Mouse (Mus musculus) thymus, postnatal 0 days (tissue): ENCODE results near the gene Prmt1. TPM values are rescaled to one million over a fixed set of nuclear protein-coding genes. Genes with fewer than 3 reads are reported as not detected.

Experiments
- DNase-seq: peaks from one replicate; pipeline ENCODE4 v3.0.0-alpha.2; 2015; ENCODE audit warnings: low spot score
- polyA plus RNA-seq: library from polyadenylated mRNA; unstranded; fragments of >200 nt; fragmentation: Nextera tagmentation; extraction: Ambion mirVana; gene quantifications from 2 replicates; pipeline ENCODE4 v1.2.1, GENCODE M21; 2015

The Prmt1 gene
- polyA plus RNA-seq, 1 experiment from 2014 or later = 365 TPM

GRCm38 (mm10) chr7:44983944-44984832, 2.2 kb downstream of the Prmt1 start:
- no peak for DNase-seq

- peak; percentile 81 for DNase-seq
Measured at GRCm38 (mm10) chr7:44983085-44983484, 3.3 kb downstream of the Prmt1 start.

GRCm38 (mm10) chr7:44981539-44981938, 4.8 kb downstream of the Prmt1 start:
- DNase-seq = no peak

GRCm38 (mm10) chr7:44978300-44978699, 8.1 kb downstream of the Prmt1 start:
- DNase-seq = no peak

GRCm38 (mm10) chr7:44975117-44975419, 11.3 kb downstream of the Prmt1 start:
- DNase-seq = no peak

- DNase-seq = no peak
Measured at GRCm38 (mm10) chr7:44974383-44975116, 11.8 kb downstream of the Prmt1 start, which contains the start of gene Cpt1c. Gene Cpt1c (minus strand): TSS chr7:44974851.

- no peak for DNase-seq
Measured at GRCm38 (mm10) chr7:44973415-44974130, 12.8 kb downstream of the Prmt1 start.

GRCm38 (mm10) chr7:44971142-44971541, 15.2 kb downstream of the Prmt1 start:
- DNase-seq = no peak

- peak; percentile 84 for DNase-seq
Measured at GRCm38 (mm10) chr7:44970231-44970691, 16.1 kb downstream of the Prmt1 start.

- DNase-seq = no peak
Measured at GRCm38 (mm10) chr7:44966638-44967037, 19.7 kb downstream of the Prmt1 start.

GRCm38 (mm10) chr7:44965975-44966374, 20.4 kb downstream of the Prmt1 start:
- DNase-seq = no peak

- no peak for DNase-seq
Measured at GRCm38 (mm10) chr7:44964990-44965389, 21.4 kb downstream of the Prmt1 start.

GRCm38 (mm10) chr7:44962831-44963230, 23.5 kb downstream of the Prmt1 start:
- DNase-seq = no peak

GRCm38 (mm10) chr7:44962337-44962736, 24.0 kb downstream of the Prmt1 start:
- no peak for DNase-seq

- DNase-seq = no peak
Measured at GRCm38 (mm10) chr7:44960512-44960910, 25.9 kb downstream of the Prmt1 start.

GRCm38 (mm10) chr7:44959874-44960511, 26.4 kb downstream of the Prmt1 start:
- no peak for DNase-seq

- no peak for DNase-seq
Measured at GRCm38 (mm10) chr7:44959281-44959680, 27.1 kb downstream of the Prmt1 start.

- DNase-seq = peak; percentile 45
Measured at GRCm38 (mm10) chr7:44958208-44958607, 28.2 kb downstream of the Prmt1 start.

- DNase-seq = no peak
Measured at GRCm38 (mm10) chr7:44957183-44957835, 29.1 kb downstream of the Prmt1 start.

GRCm38 (mm10) chr7:44956266-44956665, 30.1 kb downstream of the Prmt1 start:
- DNase-seq = no peak

GRCm38 (mm10) chr7:44955628-44956027, 30.7 kb downstream of the Prmt1 start:
- DNase-seq = peak; percentile 32
